Mouse (Mus musculus): ENCODE measurements around the gene Gm11034.

DNA sequence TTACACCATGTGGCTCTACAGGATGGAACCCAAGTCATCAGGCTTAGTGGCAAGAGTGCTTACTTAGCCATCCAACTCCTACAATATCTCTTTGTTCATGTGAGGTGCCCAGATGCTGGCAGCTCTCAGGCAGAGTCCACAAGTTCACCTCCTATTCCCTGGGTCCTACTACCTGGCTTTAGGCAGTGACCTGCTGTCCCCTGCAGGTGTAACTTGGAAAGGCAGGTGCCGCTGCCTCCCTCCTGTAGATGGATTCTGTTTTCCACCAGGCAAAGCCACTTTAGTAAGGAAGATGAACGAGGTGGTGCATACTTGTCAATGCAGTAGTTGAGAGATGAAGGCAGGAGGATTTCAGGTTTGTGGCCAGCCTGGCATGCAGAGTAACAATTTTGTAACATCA, 1.6 kb upstream of the Gm11034 start:
- TF ChIP-seq CTCF (conservative IDR thresholded peaks at IDR 0.05; ENCODE audit: low read length): peak; percentile 97
- no peak for TF ChIP-seq POU5F1 (IDR thresholded peaks at IDR 0.05; ENCODE audit: borderline replicate concordance, low read length)
- TF ChIP-seq NANOG (IDR thresholded peaks at IDR 0.05; ENCODE audit: borderline replicate concordance, low read length): no peak

All from E14TG2a.4 (cell line).